Mouse (Mus musculus) olfactory bulb, adult 2 months (tissue): ENCODE measurements around the gene Tjap1. TPM values are rescaled to one million over a fixed set of nuclear protein-coding genes. Genes with fewer than 3 reads are reported as not detected.
A peak's percentile ranks its signal among the peaks of the same experiment; 100 is the strongest.

Experiments
- H3K27ac ChIP-seq: fragments of 200-500 bp; 2 replicates; pipeline ENCODE4 v1.5.1; 2012; ENCODE audit warnings: low read depth, low read length; ENCODE audit not compliant: insufficient read depth
- H3K4me1 ChIP-seq: fragments of 200-500 bp; 2 replicates; pipeline ENCODE4 v1.6.1; 2012; ENCODE audit warnings: low read length; ENCODE audit not compliant: control insufficient read depth, insufficient read depth
- H3K4me3 ChIP-seq: fragments of 200-500 bp; 2 replicates; pipeline ENCODE4 v1.5.1; 2012; ENCODE audit warnings: mild to moderate bottlenecking, low read depth, low read length, moderate library complexity; ENCODE audit not compliant: insufficient read depth
- CTCF ChIP-seq: fragments of 200-500 bp; IDR thresholded peaks from 2 replicates; pipeline ENCODE4 v1.5.1; 2012; ENCODE audit warnings: low read depth, mild to moderate bottlenecking, low read length, moderate library complexity; ENCODE audit not compliant: insufficient read depth
- POLR2A ChIP-seq: fragments of 200-500 bp; IDR thresholded peaks from 2 replicates; pipeline ENCODE4 v1.6.1; 2012; ENCODE audit warnings: mild to moderate bottlenecking, low read depth, low read length, moderate library complexity; ENCODE audit not compliant: insufficient read depth
- WGBS: fragments of 180-500 bp; shearing (Covaris S2); methylation state at CpG from one replicate; pipeline ENCODE4 v1.1.7; 2018; 5-methylcytosine and 5-hydroxymethylcytosine counted together
- polyA plus RNA-seq: library from polyadenylated mRNA; stranded (reverse); fragments of >200 nt; gene quantifications from 2 replicates; pipeline ENCODE4 v1.2.4, GENCODE M21; 2012; ENCODE audit warnings: low replicate concordance; ENCODE audit not compliant: missing spikeins, insufficient read depth, insufficient read length

The Tjap1 gene
- polyA plus RNA-seq, 1 experiment = not detected

DNA sequence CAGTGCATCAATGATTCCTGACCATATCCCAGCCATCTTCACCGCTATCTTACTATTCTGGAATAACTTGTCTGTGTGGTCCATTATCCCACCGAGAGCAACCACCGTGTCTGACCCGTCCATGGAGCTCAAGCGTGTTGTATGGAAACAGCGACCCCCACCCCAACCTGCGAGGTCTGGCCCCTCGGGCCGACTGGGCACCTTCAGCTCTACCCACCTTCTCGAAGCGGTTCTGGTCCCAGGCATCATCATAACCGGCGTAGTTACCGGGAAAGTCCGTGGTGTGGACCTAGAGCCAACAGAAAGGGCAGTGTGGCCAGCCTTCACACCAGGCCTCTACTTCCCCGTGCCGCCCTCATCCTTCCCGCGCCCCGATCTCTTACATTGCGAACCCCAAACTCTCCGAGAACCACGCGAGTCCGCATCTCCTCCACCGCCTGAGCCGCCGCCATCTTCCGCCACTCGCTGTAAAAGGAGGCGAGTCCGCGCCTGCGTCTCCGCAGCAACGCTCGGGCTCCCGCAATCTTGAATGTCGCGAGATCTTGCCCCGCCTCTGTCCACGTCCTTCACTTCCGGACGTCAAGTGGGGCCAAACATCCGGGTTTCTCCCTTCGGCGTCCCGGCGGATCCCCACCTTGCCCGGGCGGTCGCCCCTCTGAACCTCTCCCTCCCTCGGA lies 35.2 kb downstream of the Tjap1 start, which contains the start of the genes Polr1c and Yipf3:
Polr1c (minus strand) TSS at position 543 of the 677 bp plus-strand sequence.
Yipf3 (plus strand) TSS at position 569 of the 677 bp plus-strand sequence.
- TF ChIP-seq POLR2A (peak; percentile 80), CTCF (no peak)
- Histone ChIP-seq H3K4me1 (peaks cover 12% of the 10 kb centered on the region), H3K27ac (peak within 1 kb of the TSS; percentile 66), H3K4me3 (peak within 1 kb of the TSS; percentile 85)
- under 1% methylated on average over 53 of the region's 53 CpGs for WGBS

DNA sequence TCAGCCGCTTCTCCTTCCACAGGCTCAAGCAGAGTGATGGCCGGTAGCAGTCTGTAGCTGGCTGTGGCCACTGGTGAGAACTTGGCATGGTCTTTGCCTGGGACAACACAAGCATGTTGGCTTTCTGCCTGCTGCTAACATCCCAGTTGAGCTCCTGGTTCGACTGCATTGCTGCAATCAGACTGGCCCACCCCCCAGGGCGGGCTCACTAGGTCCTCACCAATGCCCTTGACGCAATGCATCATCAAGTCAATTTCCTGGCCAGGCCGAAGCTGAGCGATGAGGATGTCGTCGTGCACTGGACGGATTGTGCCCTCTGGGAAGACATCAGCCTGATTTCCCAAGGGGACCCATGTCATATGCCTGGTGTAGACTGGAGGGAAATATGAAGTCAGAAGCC lies 38.2 kb downstream of the Tjap1 start:
- H3K4me1 ChIP-seq = peaks cover 12% of the 10 kb centered on the region
- TF ChIP-seq POLR2A (no peak), CTCF (no peak)
- no peak overlapping the region for H3K4me3 ChIP-seq
- 69% methylated on average over 10 of the region's 10 CpGs for WGBS
- no peak overlapping the region for H3K27ac ChIP-seq

DNA sequence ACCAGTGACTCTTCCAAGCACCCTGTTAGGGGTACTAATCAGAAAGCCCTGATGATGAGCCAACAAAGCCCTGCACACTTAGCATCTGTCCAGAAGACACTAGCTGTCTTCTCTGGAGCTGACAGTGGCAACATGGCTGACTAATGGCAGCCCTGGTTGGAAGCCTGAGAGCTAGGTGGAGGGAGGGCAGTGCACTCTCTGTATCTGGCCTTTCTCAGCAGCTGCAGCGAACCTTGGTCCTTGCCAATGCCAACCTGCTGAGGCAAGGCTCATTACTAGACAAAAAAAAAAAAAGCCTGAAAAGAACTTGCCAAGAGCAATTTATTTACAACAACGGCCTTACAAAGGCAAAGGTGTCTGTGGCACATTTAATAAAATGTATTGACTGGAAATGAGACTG lies 39.2 kb downstream of the Tjap1 start:
- 28% methylated on average over 2 of the region's 2 CpGs for WGBS
- H3K27ac ChIP-seq = no peak overlapping the region
- no peak overlapping the region for H3K4me3 ChIP-seq
- TF ChIP-seq POLR2A (no peak), CTCF (no peak)
- H3K4me1 ChIP-seq = peaks cover 4% of the 10 kb centered on the region

DNA sequence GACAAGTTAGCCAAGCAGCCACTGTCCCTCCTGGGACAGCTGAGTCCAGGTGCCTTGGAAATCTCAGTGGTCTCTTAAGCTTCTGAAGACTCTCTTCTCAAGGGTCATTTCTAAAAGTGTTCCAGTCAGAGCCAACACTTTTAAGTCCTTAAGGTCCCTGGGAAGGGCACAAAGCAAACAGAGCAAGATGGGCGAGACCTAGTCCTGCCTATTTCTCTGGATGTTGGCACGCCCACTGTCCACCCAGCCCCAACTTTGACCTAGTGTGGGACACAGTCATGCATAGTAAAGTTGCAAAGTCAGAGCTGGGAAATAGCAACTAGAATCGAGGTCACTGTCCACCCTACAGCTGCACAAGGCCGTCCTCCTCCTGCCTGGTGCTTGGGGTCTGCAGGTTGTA lies 39.8 kb downstream of the Tjap1 start:
- WGBS = 84% methylated on average over 4 of the region's 4 CpGs
- no peak overlapping the region for H3K4me3 ChIP-seq
- no peak overlapping the region for H3K27ac ChIP-seq
- peaks cover 3% of the 10 kb centered on the region for H3K4me1 ChIP-seq
- no peak for TF ChIP-seq CTCF

DNA sequence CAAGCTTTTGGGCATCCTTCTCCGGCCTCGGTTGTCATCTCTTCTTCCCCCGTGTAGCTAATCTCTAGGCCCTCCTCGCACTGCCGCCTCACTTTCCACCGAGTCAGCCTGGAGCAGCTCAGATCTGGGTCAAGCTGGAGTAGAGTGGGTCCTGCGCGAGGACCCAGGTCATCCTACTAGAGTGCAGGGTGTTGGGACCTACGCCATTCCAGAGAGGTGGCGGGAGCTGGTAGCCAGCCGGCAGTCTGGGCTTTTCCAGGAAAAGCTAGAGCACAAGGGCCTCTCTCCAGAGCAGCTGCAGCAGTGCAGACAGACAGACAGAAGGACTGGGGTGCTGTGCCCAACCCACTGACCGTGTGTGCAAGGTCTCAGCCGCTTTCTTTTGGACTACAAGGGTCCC lies 40.6 kb downstream of the Tjap1 start:
- Histone ChIP-seq H3K27ac (no peak overlapping the region), H3K4me3 (no peak overlapping the region), H3K4me1 (peaks cover 3% of the 10 kb centered on the region)
- WGBS = 83% methylated on average over 13 of the region's 13 CpGs
- TF ChIP-seq POLR2A (no peak), CTCF (no peak)

DNA sequence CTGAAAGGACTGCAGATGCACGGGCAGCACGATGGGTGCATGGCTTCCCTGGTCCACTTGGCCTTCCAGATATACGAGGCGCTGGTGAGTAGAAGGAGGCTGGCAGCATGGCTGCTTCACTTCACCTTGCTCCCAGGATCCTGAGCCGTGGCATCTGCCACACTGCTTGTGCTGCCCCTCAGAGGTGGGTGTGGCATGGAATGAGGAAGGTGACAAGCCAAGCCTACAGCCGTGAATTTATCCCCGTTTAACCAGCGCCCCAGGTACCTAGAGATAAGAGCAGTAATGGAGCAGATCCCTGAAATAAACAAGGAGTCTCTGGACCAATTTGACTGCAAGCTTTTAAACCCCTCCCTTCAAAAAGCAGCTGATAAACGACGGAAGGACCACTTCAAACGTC lies 41.4 kb downstream of the Tjap1 start:
- Histone ChIP-seq H3K27ac (no peak overlapping the region), H3K4me1 (no peaks in the 10 kb centered on the region), H3K4me3 (no peak overlapping the region)
- TF ChIP-seq CTCF = no peak
- TF ChIP-seq POLR2A = no peak
- WGBS = 78% methylated on average over 11 of the region's 11 CpGs

DNA sequence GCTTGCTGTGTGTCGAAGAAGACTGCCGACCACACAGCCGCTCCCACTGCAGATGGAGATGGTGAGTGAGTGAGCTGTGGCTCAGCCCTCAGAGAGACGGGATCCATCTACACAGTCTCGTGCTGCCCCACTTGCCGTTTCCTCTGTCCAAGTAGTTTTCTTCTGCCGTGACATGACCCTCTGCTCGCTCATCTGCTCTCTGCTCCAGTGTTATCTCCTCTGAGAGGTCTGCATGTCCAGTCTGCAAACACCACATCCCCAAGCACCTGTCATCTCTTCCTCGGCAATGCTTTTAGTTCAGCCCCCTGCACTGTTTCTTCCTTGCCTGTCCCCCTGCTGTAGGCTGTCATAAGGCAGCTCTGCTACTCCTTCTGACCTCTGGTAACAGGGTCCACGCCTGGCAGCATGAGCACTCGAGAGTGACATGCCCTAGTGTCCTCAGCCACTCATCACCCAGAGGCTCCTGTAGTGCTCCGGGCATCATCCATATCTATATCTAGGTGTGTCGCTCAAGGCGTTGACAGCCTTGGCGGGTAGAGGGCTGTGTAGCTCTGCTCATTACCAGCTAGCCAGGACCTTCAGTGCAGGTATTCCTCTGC lies 43.2 kb downstream of the Tjap1 start:
- WGBS = 90% methylated on average over 15 of the region's 15 CpGs
- no peak overlapping the region for H3K4me3 ChIP-seq
- no peaks in the 10 kb centered on the region for H3K4me1 ChIP-seq
- TF ChIP-seq POLR2A (no peak), CTCF (no peak)
- no peak overlapping the region for H3K27ac ChIP-seq

DNA sequence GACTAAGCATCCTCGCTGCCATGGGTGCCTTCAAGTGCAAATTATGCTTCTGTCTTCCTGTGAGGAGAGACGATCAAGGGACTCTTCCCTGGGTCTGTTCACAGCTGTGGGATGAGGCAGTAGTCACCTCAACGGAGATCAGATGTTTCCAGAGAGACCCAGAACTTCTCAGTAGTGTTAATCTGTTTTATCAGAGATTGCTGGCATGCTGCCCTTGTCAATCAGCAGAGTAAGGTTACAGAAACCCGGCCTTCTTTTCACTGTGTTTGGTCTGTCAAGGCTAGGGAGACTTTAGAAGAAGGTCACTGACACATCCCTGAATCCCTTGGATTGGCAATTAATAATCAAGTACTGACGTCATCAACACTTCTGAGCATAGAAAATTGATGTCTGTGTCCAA lies 45.3 kb downstream of the Tjap1 start:
- WGBS = 63% methylated on average over 5 of the region's 5 CpGs
- TF ChIP-seq CTCF (no peak), POLR2A (no peak)
- H3K27ac ChIP-seq = no peak overlapping the region
- no peak overlapping the region for H3K4me3 ChIP-seq
- H3K4me1 ChIP-seq = no peaks in the 10 kb centered on the region

DNA sequence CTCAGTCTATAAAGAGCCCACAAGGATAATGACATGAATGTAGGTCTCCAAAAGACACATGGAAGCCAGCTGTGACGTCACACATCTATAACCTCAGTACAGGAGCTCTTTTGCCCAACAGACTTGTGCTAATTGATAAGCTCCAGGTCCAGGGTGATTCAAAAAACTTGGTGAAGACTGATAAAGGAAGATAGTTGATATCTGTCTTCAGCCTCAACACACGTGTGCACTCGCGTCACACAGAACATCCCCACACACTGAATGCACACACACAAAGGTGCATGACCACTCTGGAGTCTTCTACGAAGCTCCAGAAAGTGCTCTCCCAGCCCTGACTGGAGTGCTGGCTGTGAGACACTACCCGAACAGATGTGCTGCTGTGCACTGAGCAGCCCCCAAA lies 45.7 kb downstream of the Tjap1 start:
- WGBS = 89% methylated on average over 6 of the region's 6 CpGs
- Histone ChIP-seq H3K27ac (no peak overlapping the region), H3K4me3 (no peak overlapping the region), H3K4me1 (no peaks in the 10 kb centered on the region)
- TF ChIP-seq CTCF = no peak
- TF ChIP-seq POLR2A = no peak
